Mouse (Mus musculus): ENCODE data around the gene Lypd6b. TPM values are rescaled to one million over a fixed set of nuclear protein-coding genes. Genes with fewer than 3 reads are reported as not detected.

Lypd6b gene
- polyA plus RNA-seq, 1 experiment, result 14.2 TPM

- peak; percentile 11; the same call in 1 of the 2 replicates for TF ChIP-seq CTCF (IDR thresholded peaks at IDR 0.05; ENCODE audit: extremely low read depth, insufficient read depth, low read length)
- TF ChIP-seq POLR2A (IDR thresholded peaks at IDR 0.05; ENCODE audit: extremely low read depth, insufficient read depth, low read length), result no peak
- Histone ChIP-seq H3K27ac (ENCODE audit: insufficient read depth, low read length) (no peak overlapping the region), H3K4me3 (ENCODE audit: insufficient read depth, low read length) (no peak overlapping the region), H3K4me1 (ENCODE audit: control insufficient read depth, insufficient read depth, low read length) (no peaks in the 10 kb centered on the region; the same call in 1 of the 2 replicates)
Measured at GRCm38 (mm10) chr2:49942100-49942499, 154.6 kb downstream of the Lypd6b start.

DNA sequence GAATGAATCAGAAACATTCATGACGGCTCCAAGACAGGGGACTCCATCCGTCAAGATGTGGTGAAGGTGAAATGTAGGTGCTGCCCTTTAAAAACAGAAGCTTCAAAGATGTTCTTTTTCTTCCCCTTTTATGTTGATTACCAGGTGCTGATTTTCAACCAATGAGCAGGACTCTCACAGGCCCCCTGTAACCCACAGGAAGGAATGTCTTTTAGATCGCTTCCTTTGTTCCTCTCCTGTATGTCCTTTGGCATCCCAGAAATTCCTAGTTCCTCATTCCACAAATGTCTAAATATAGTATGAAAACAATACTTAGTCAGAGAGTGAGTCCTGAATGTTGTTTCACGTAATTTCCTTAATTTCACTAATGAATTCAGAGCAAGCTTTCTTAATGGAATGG, 164.2 kb downstream of the Lypd6b start:
- TF ChIP-seq POLR2A (IDR thresholded peaks at IDR 0.05; ENCODE audit: extremely low read depth, insufficient read depth, low read length) (no peak), CTCF (IDR thresholded peaks at IDR 0.05; ENCODE audit: extremely low read depth, insufficient read depth, low read length) (no peak)
- no peaks in the 10 kb centered on the region for H3K4me1 ChIP-seq (ENCODE audit: control insufficient read depth, insufficient read depth, low read length)
- no peak overlapping the region for H3K4me3 ChIP-seq (ENCODE audit: insufficient read depth, low read length)
- H3K27ac ChIP-seq (ENCODE audit: insufficient read depth, low read length), result no peak overlapping the region

- TF ChIP-seq CTCF (IDR thresholded peaks at IDR 0.05; ENCODE audit: extremely low read depth, insufficient read depth, low read length), result no peak
- no peak for TF ChIP-seq POLR2A (IDR thresholded peaks at IDR 0.05; ENCODE audit: extremely low read depth, insufficient read depth, low read length)
- H3K4me1 ChIP-seq (ENCODE audit: control insufficient read depth, insufficient read depth, low read length), result no peaks in the 10 kb centered on the region
- no peak overlapping the region for H3K4me3 ChIP-seq (ENCODE audit: insufficient read depth, low read length)
- no peak overlapping the region for H3K27ac ChIP-seq (ENCODE audit: insufficient read depth, low read length)
Measured at GRCm38 (mm10) chr2:49952632-49953293, 165.3 kb downstream of the Lypd6b start.

DNA sequence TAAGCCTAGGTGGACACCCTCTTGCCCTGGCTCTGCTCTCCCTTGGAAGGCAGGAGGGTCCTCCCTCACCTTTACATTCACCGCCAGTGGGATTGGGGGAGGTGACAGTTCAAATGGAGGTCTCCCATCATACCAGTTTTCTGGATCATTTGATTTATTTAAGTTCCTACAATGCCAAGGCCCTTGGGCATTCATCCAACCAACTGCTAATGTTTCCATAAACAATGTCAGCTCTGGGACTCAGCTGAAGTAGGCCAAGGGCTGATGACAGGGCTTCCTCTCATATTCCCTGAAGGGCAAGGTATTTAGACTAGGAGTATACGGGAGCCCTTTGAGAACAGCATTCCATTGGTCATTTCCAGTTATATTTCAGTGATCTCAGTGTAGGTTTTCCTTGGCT, 170.0 kb downstream of the Lypd6b start:
- TF ChIP-seq POLR2A (IDR thresholded peaks at IDR 0.05; ENCODE audit: extremely low read depth, insufficient read depth, low read length), result no peak
- no peak for TF ChIP-seq CTCF (IDR thresholded peaks at IDR 0.05; ENCODE audit: extremely low read depth, insufficient read depth, low read length)
- no peak overlapping the region for H3K27ac ChIP-seq (ENCODE audit: insufficient read depth, low read length)
- H3K4me3 ChIP-seq (ENCODE audit: insufficient read depth, low read length), result no peak overlapping the region
- no peaks in the 10 kb centered on the region for H3K4me1 ChIP-seq (ENCODE audit: control insufficient read depth, insufficient read depth, low read length)

- TF ChIP-seq CTCF (IDR thresholded peaks at IDR 0.05; ENCODE audit: extremely low read depth, insufficient read depth, low read length), result no peak
- TF ChIP-seq POLR2A (IDR thresholded peaks at IDR 0.05; ENCODE audit: extremely low read depth, insufficient read depth, low read length), result no peak
- no peak overlapping the region for H3K27ac ChIP-seq (ENCODE audit: insufficient read depth, low read length)
- no peak overlapping the region for H3K4me3 ChIP-seq (ENCODE audit: insufficient read depth, low read length)
- no peaks in the 10 kb centered on the region for H3K4me1 ChIP-seq (ENCODE audit: control insufficient read depth, insufficient read depth, low read length)
Measured at GRCm38 (mm10) chr2:49961991-49962390, 174.5 kb downstream of the Lypd6b start.

- Histone ChIP-seq H3K4me1 (ENCODE audit: control insufficient read depth, insufficient read depth, low read length) (no peaks in the 10 kb centered on the region), H3K27ac (ENCODE audit: insufficient read depth, low read length) (no peak overlapping the region), H3K4me3 (ENCODE audit: insufficient read depth, low read length) (no peak overlapping the region)
- TF ChIP-seq POLR2A (IDR thresholded peaks at IDR 0.05; ENCODE audit: extremely low read depth, insufficient read depth, low read length) (no peak), CTCF (IDR thresholded peaks at IDR 0.05; ENCODE audit: extremely low read depth, insufficient read depth, low read length) (no peak)
Measured at GRCm38 (mm10) chr2:49964899-49965298, 177.4 kb downstream of the Lypd6b start.

DNA sequence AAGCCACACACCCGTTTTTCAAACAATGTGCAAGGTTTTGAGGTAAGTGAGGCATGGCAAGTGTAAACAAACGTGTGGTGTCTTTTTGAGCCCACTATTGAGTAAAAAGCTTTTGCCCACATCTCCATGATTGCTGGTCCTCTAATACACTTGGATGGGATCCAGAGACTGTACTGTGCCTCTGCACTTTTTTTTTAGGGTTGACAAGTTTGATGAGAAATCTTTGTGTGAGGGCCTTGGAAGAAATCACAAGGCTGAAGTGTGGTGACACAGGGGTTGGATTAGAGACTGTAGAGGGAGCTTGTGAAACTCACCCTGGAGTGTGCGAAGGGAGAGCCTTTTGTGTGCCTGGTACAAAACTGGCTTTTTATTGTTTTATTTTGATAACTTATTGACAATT, 180.3 kb downstream of the Lypd6b start:
- no peaks in the 10 kb centered on the region for H3K4me1 ChIP-seq (ENCODE audit: control insufficient read depth, insufficient read depth, low read length)
- no peak overlapping the region for H3K4me3 ChIP-seq (ENCODE audit: insufficient read depth, low read length)
- H3K27ac ChIP-seq (ENCODE audit: insufficient read depth, low read length), result no peak overlapping the region
- no peak for TF ChIP-seq CTCF (IDR thresholded peaks at IDR 0.05; ENCODE audit: extremely low read depth, insufficient read depth, low read length)
- no peak for TF ChIP-seq POLR2A (IDR thresholded peaks at IDR 0.05; ENCODE audit: extremely low read depth, insufficient read depth, low read length)

- TF ChIP-seq POLR2A (IDR thresholded peaks at IDR 0.05; ENCODE audit: extremely low read depth, insufficient read depth, low read length) (no peak), CTCF (IDR thresholded peaks at IDR 0.05; ENCODE audit: extremely low read depth, insufficient read depth, low read length) (no peak)
- Histone ChIP-seq H3K4me1 (ENCODE audit: control insufficient read depth, insufficient read depth, low read length) (no peaks in the 10 kb centered on the region), H3K27ac (ENCODE audit: insufficient read depth, low read length) (no peak overlapping the region), H3K4me3 (ENCODE audit: insufficient read depth, low read length) (no peak overlapping the region)
Measured at GRCm38 (mm10) chr2:49970990-49971389, 183.5 kb downstream of the Lypd6b start.

GRCm38 (mm10) chr2:49978606-49979005, 191.1 kb downstream of the Lypd6b start:
- TF ChIP-seq POLR2A (IDR thresholded peaks at IDR 0.05; ENCODE audit: extremely low read depth, insufficient read depth, low read length) (no peak), CTCF (IDR thresholded peaks at IDR 0.05; ENCODE audit: extremely low read depth, insufficient read depth, low read length) (no peak)
- Histone ChIP-seq H3K4me3 (ENCODE audit: insufficient read depth, low read length) (no peak overlapping the region), H3K4me1 (ENCODE audit: control insufficient read depth, insufficient read depth, low read length) (0 out of 2 replicates have a peak, but pooled peaks cover 2% of the 10 kb centered on the region), H3K27ac (ENCODE audit: insufficient read depth, low read length) (no peak overlapping the region)

GRCm38 (mm10) chr2:49979991-49980390, 192.5 kb downstream of the Lypd6b start:
- Histone ChIP-seq H3K4me3 (ENCODE audit: insufficient read depth, low read length) (no peak overlapping the region), H3K27ac (ENCODE audit: insufficient read depth, low read length) (no peak overlapping the region), H3K4me1 (ENCODE audit: control insufficient read depth, insufficient read depth, low read length) (0 out of 2 replicates have a peak, but pooled peaks cover 2% of the 10 kb centered on the region)
- TF ChIP-seq POLR2A (IDR thresholded peaks at IDR 0.05; ENCODE audit: extremely low read depth, insufficient read depth, low read length) (no peak), CTCF (IDR thresholded peaks at IDR 0.05; ENCODE audit: extremely low read depth, insufficient read depth, low read length) (no peak)

All from cortical plate, adult 2 months (tissue).